Mouse (Mus musculus): ENCODE data around the gene Inpp1. TPM values are rescaled to one million over a fixed set of nuclear protein-coding genes. Genes with fewer than 3 reads are reported as not detected.

Inpp1 gene
- total RNA-seq, 2 experiments from 2014 or later: 41.6 to 43.9 TPM

Other genes with a start within 250 kb of the Inpp1 start
- 1 to 10 TPM; 3.9 to 5.5 TPM for gene Nemp2, start 187.0 kb downstream of the Inpp1 start, total RNA-seq (2021)
- gene Mfsd6, start 90.2 kb downstream of the Inpp1 start, total RNA-seq (2021): 10 to 100 TPM; 68.8 to 70.5 TPM
- 10 to 100 TPM; 11.9 to 14.6 TPM for gene Hibch, start 27.2 kb upstream of the Inpp1 start, total RNA-seq (2021)
- gene 1700019D03Rik, start 202.5 kb upstream of the Inpp1 start, total RNA-seq (2021): 10 to 100 TPM; 15.6 to 19.1 TPM
- 1 to 10 TPM; 1.1 TPM for gene Mstn, start 244.0 kb upstream of the Inpp1 start, total RNA-seq (2021)

Data from left cerebral cortex, postnatal 14 days (tissue).